Mouse (Mus musculus): ENCODE data around the gene Abi3bp. TPM values are rescaled to one million over a fixed set of nuclear protein-coding genes. Genes with fewer than 3 reads are reported as not detected.

The Abi3bp gene
- polyA plus RNA-seq (2015; fragmentation: Nextera tagmentation; extraction: Ambion mirVana): 0.35 and 0.36 TPM in 2 replicates

DNA sequence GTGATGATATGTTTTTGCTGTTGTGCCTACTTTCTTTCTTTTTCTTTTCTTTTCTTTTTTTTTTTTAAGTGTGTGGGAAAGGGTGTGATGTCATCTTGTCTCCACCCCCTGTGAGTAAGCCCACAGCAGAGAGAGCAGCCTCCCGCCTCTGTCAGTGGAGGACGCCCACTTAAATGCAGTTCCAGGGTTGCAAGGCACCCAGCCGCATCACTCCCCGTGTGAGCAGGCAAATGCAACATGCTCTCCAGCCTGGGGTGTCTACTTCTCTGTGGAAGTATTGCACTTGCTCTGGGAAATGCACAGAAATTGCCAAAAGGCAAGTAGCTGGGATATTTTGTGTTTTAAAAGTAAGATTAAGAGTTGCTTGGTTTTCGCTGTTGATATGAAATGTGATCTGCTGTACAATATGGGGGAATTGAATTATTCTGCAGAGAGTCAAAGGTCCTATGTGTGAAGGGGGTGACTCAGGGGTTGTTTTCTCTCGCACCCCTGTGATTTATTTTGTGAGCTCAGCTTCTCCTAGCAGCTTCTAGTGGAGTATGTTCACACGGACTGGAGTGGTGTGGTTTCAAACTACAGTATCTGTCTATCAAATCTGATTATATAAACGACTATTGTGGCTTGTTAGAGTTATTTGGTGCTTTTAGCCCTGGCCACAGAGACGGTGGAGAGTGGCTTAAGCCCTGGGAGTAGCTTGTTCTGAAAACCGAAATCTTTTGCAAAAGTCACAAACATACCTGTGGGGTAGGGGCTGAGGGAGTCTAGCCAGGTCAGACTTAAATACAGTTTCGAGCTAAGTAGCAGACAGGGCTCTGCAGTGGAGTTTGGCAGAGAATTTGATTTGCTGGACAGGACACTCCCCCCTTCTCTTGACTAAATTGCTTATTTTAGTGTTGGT is at the start of gene Abi3bp:
TSS of gene Abi3bp (plus strand) at position 202 of the 898 bp plus-strand sequence.
- 64% methylated on average over 11 of the region's 11 CpGs for WGBS
- Histone ChIP-seq H3K27me3 (replicated peaks) (no peaks in the 10 kb centered on the region), H3K36me3 (replicated peaks) (no peaks in the 10 kb centered on the region), H3K27ac (no peak within 1 kb of the TSS), H3K4me1 (no peaks in the 10 kb centered on the region), H3K4me3 (no peak within 1 kb of the TSS), H3K9me3 (no peaks in the 10 kb centered on the region), H3K4me2 (no peak within 1 kb of the TSS), H3K9ac (no peak within 1 kb of the TSS)
- no peak for ATAC-seq (replicated peaks)

DNA sequence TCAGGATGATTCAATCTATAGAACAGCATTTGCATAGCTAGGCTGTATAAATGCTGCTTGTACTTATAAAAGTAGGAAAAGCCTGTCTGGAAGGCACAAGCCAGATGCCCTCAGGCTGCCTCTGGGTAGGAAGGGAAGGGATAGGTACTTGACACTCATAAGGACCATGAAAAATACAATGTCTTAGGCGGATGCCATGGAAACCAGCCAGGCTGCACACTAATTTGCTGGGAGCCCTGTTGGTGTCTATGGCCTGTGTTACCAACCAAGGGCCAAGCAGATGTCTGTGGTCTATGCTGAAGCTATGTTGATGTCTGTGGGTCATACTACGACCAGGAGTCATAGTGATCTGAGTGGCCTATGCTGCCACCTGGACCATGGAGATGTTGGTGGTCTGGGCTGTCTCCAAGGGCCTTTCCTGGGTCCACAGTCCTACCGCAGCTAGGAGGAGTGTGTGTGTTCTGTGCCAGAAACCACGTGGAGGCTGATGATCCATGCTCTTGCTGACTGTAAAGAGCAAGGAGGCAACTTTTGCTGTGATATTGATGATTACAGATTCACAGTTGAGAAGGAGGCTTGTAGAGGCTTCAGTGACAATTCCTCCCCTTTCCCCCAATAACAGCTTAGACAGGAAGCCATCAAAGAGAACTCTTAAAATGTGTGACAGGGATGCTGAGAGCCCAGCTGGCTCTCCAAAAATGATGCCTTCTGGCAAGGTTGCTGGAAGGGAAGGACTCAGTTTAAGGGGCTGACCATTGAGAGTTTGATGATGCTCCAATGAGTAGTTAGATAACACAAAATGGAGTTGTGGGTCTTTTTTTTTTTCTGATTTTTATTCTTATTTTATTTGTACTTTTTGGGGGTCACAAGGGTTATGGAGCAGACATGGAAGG is 42.1 kb upstream of the Abi3bp start:
- no peak overlapping the region for H3K27ac ChIP-seq

DNA sequence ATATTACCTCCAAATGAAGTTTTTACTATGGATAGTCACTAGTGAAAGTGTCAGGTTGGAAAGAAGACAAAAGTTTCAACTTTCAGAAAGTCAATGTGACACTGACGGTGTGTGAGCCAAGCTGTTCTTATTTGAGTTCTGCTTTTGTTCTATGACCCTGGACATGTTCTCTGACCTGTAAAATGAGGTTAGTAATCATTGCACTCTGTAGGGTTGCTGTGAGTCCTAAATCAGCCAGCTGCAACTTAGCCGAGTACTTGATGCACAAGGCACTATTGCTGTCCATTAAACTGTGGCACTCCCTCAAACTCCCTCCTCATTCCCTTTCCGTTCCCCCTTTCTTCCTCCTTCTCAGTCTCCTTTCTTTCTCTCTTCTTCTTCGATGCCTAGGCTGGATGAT is 37.4 kb upstream of the Abi3bp start:
- Histone ChIP-seq H3K9ac (no peak overlapping the region), H3K4me1 (no peaks in the 10 kb centered on the region), H3K9me3 (no peaks in the 10 kb centered on the region), H3K27me3 (replicated peaks) (no peaks in the 10 kb centered on the region), H3K27ac (no peak overlapping the region), H3K4me3 (no peak overlapping the region), H3K36me3 (replicated peaks) (no peaks in the 10 kb centered on the region), H3K4me2 (no peak overlapping the region)
- no peak for ATAC-seq (replicated peaks)
- WGBS: 78% methylated on average over 4 of the region's 4 CpGs

More for the DNA sequence above, 42.1 kb upstream of the Abi3bp start:
- no peaks in the 10 kb centered on the region for H3K36me3 ChIP-seq (replicated peaks)
- no peaks in the 10 kb centered on the region for H3K27me3 ChIP-seq (replicated peaks)
- no peak for ATAC-seq (replicated peaks)
- H3K4me2 ChIP-seq: no peak overlapping the region
- WGBS: 72% methylated on average over 4 of the region's 4 CpGs
- H3K4me3 ChIP-seq: no peak overlapping the region
- no peaks in the 10 kb centered on the region for H3K4me1 ChIP-seq
- no peaks in the 10 kb centered on the region for H3K9me3 ChIP-seq
- no peak overlapping the region for H3K9ac ChIP-seq

DNA sequence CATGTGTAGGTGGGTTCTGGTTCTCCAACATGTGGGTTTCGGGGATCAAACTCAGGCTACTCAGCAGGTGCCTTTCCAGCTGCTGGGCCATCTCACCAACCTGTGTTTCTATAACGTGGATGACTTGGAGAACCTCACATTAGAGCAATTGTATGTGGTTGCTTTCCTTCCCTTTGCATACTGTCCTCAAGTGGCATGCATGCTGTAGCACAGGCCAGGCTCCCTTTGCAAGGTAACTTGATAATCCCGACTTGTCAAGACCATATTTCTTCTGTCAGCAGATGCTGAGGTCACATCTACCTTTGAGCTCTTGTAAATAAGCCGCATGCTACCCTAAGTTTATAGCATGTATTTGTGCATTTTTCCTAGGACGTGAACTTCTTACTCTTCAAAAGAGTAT is 36.6 kb upstream of the Abi3bp start:
- no peak overlapping the region for H3K4me3 ChIP-seq
- no peaks in the 10 kb centered on the region for H3K9me3 ChIP-seq
- 86% methylated on average over 5 of the region's 5 CpGs for WGBS
- ATAC-seq (replicated peaks): no peak
- H3K4me2 ChIP-seq: no peak overlapping the region
- no peak overlapping the region for H3K9ac ChIP-seq
- no peaks in the 10 kb centered on the region for H3K4me1 ChIP-seq
- no peaks in the 10 kb centered on the region for H3K27me3 ChIP-seq (replicated peaks)
- H3K27ac ChIP-seq: no peak overlapping the region
- no peaks in the 10 kb centered on the region for H3K36me3 ChIP-seq (replicated peaks)

DNA sequence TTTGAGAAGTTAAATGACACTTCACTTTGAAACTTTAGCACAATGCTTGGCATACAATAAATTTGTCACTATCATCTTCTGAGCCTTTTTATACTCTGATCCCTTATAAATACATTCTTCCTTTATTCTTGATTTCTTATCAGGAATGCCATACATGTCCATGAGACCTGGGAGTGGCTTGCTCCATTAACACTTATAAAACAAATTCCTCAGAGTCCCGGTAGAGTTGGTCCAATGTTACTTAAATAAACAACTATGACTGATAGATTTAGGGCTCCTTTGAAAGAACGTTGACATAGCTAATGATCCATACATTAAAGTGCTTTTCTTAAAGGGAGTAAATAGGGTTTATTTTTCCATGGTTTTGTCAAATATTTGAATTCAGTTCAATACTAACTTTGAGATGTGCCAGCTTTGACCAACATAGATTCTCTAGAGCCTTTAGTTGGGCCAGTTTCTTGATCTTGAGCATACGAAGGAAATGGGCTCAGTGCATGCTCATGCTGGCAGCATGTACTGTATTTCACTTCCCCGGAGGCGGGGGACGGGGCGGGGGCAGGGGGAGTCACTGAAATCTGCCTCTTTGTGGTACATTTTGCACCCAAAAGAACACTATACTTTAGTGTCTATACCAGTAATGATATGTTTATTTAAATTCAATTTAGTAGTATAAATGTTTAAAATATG is 35.9 kb upstream of the Abi3bp start:
- 88% methylated on average over 7 of the region's 7 CpGs for WGBS
- Histone ChIP-seq H3K4me1 (no peaks in the 10 kb centered on the region), H3K4me2 (no peak overlapping the region), H3K27ac (no peak overlapping the region), H3K9me3 (no peaks in the 10 kb centered on the region), H3K27me3 (replicated peaks) (no peaks in the 10 kb centered on the region), H3K4me3 (no peak overlapping the region), H3K36me3 (replicated peaks) (no peaks in the 10 kb centered on the region), H3K9ac (no peak overlapping the region)
- no peak for ATAC-seq (replicated peaks)

DNA sequence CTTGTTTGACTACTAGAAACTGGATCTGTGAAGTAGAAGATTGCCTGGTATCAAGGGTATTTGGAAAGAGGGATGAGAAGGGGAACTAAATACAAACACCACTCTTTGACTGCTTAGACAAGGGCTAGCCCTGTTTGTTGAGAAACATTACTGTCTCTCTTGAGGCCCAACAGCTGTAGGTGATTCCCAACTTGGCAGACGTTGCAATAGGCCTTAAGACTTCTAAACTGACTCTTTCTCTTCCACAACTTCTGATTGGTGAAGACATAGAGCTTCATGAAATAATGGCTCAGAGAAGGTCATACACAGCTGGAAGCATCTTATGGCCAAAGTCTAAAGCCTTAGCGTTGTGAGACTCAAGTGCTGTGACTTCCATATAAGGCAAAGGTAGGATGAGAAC is 26.2 kb upstream of the Abi3bp start:
- Histone ChIP-seq H3K27me3 (replicated peaks) (no peaks in the 10 kb centered on the region), H3K9ac (no peak overlapping the region), H3K36me3 (replicated peaks) (no peaks in the 10 kb centered on the region), H3K27ac (no peak overlapping the region), H3K4me2 (no peak overlapping the region), H3K4me1 (no peaks in the 10 kb centered on the region), H3K4me3 (no peak overlapping the region), H3K9me3 (no peaks in the 10 kb centered on the region)
- WGBS: 87% methylated on average over 2 of the region's 2 CpGs
- ATAC-seq (replicated peaks): no peak

DNA sequence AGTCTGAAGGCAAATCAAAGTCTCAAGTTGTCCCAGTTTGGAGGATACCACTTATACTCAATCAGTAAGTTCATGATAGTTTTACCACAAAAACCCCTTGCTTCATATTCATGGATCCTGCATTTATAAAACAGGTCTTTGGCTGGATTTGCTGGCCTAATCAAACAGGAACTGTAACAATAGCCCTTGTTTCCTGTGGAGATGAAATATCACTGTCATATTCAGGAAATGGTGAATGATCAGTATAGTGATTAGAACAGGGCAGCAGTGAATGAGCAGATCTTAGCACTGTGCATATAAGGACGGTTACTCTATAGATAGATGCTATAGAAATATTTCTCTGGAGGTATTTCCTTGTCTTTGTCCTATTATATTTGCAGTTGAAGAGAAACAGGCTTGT is 25.8 kb upstream of the Abi3bp start:
- Histone ChIP-seq H3K9ac (no peak overlapping the region), H3K4me1 (no peaks in the 10 kb centered on the region), H3K4me2 (no peak overlapping the region), H3K27ac (no peak overlapping the region), H3K36me3 (replicated peaks) (no peaks in the 10 kb centered on the region), H3K27me3 (replicated peaks) (no peaks in the 10 kb centered on the region), H3K9me3 (no peaks in the 10 kb centered on the region), H3K4me3 (no peak overlapping the region)
- WGBS: 87% methylated on average over 1 of the region's 1 CpGs
- no peak for ATAC-seq (replicated peaks)

DNA sequence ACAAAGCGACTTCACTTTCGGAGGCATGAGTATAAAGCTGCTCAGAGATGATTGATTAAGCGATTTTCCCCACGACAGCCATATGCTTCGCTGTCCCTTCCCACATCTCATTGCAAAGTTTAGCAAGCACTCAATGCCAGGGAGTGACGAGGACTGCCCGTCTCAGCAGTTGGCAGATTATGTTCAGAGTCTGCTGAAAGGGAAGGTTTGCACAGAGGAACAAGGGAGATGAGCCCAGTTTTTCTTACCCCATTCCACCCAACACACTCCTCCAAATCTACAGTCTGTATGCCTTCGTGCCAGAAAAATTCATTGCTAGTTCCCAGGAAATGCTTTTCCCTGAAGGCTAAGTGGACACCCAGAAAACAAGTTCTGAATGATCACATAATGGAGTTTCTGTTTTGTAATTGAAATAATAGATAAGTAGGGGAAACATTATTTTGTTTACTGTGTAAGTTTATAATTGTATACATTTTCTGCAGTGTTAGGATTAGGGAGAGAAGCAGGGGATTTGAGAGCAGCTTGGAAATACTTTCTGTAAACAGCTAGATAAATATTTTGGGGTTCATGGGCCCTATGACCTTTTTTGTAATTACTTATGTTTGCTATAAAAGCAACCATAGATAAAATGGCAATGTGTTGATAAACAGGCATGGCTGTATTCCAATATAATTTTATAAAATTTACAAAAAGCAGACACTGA is 19.5 kb upstream of the Abi3bp start:
- no peaks in the 10 kb centered on the region for H3K27me3 ChIP-seq (replicated peaks)
- ATAC-seq (replicated peaks): no peak

DNA sequence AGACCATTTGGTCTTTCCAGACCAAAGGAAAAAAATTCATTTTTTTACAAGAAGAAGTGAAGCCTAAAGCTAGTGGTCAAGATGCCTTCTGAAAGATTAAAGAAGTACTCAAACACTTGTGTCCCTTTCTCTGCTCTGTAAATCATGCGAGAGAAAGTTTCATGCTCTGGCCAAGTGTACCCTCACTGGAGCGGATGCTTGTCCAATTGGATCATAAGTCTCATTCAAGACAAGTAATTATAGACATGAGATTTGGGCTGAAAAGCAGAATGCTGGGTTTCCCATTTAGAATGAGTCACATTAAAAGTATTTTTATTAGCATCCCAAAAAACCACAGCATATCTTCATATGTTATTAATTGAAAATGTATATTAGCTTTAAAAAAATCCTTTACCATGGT is 4.5 kb upstream of the Abi3bp start:
- Histone ChIP-seq H3K27ac (no peak overlapping the region), H3K36me3 (replicated peaks) (no peaks in the 10 kb centered on the region), H3K4me1 (no peaks in the 10 kb centered on the region), H3K9ac (no peak overlapping the region), H3K4me2 (no peak overlapping the region), H3K27me3 (replicated peaks) (no peaks in the 10 kb centered on the region), H3K4me3 (no peak overlapping the region), H3K9me3 (no peaks in the 10 kb centered on the region)
- WGBS: 93% methylated on average over 2 of the region's 2 CpGs
- no peak for ATAC-seq (replicated peaks)

More for the DNA sequence above, 19.5 kb upstream of the Abi3bp start:
- H3K36me3 ChIP-seq (replicated peaks): no peaks in the 10 kb centered on the region
- WGBS: 74% methylated on average over 8 of the region's 8 CpGs
- H3K4me1 ChIP-seq: no peaks in the 10 kb centered on the region
- no peak overlapping the region for H3K27ac ChIP-seq
- no peaks in the 10 kb centered on the region for H3K9me3 ChIP-seq
- H3K4me3 ChIP-seq: no peak overlapping the region
- H3K9ac ChIP-seq: no peak overlapping the region
- H3K4me2 ChIP-seq: no peak overlapping the region

DNA sequence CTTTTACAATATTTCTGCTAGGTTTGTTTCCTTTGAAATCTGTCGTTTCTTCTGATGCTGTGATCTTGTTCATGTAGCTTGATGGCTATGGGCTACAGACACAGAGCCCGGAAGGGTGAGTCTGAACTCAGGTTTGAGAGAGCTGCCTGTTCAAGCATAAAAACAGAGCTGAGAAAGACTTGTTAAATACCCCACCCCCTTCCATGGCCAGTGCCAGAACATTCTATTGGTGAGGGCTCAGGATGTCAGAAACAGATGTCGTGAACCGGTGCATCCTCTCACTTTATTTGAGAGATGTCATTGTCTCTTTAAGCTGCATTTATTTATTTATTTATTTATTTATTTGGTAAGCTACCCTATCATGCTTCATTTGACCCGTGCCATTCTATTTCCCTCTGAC is 2.0 kb upstream of the Abi3bp start:
- Histone ChIP-seq H3K4me1 (no peaks in the 10 kb centered on the region), H3K4me2 (no peak overlapping the region), H3K27me3 (replicated peaks) (no peaks in the 10 kb centered on the region), H3K27ac (no peak overlapping the region), H3K9ac (no peak overlapping the region), H3K4me3 (no peak overlapping the region), H3K36me3 (replicated peaks) (no peaks in the 10 kb centered on the region), H3K9me3 (no peaks in the 10 kb centered on the region)
- WGBS: 76% methylated on average over 5 of the region's 5 CpGs
- no peak for ATAC-seq (replicated peaks)

DNA sequence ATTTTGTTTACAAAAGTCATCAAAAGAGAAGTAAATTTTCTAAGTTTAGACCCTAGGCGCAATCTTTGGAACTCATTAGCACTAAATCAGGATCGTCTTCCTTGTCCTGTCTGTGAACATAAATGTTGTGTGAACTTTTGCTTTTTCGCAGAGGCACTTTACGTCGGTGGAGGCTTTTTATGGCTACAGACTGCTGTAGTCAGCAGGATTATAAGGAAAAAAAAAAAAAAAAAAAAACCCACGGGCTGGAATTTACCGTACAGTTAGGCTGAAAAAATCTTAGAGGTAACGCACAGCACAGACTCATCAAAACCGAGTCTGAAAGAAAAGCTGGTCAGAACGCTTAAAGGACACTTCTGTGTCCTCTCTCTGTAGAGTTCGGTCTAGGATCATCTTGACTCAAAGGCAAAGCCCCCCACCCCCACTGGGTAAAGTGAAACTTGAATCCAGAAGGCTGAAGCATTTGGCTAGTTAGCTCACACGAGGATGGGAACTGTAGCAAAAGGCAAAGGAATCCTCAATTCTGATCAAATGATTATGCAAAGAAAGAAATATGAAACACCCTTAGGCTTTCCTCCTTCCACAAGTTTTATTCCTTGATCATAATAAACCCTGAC is 1.0 kb downstream of the Abi3bp start:
- Histone ChIP-seq H3K27me3 (replicated peaks) (no peaks in the 10 kb centered on the region), H3K27ac (no peak overlapping the region), H3K36me3 (replicated peaks) (no peaks in the 10 kb centered on the region), H3K9me3 (no peaks in the 10 kb centered on the region), H3K4me1 (no peaks in the 10 kb centered on the region), H3K9ac (no peak overlapping the region), H3K4me3 (no peak overlapping the region), H3K4me2 (no peak overlapping the region)
- ATAC-seq (replicated peaks): no peak
- 58% methylated on average over 12 of the region's 12 CpGs for WGBS
